Mouse (Mus musculus) heart, postnatal 0 days (tissue): ENCODE measurements around the gene Bcap29. TPM values are rescaled to one million over a fixed set of nuclear protein-coding genes. Genes with fewer than 3 reads are reported as not detected.

Experiments
- ATAC-seq: fragments of 200-750 bp; cut with Nextera tagmentation; 2 replicates; pipeline ENCODE4 v1.8.0; 2017; ENCODE audit warnings: low read depth, moderate number of reproducible peaks, moderate library complexity; ENCODE audit not compliant: insufficient read depth
- DNase-seq: peaks from one replicate; pipeline ENCODE4 v3.0.0-alpha.2; 2016; ENCODE audit warnings: low spot score
- H3K27ac ChIP-seq: fragments of 300-500 bp; sonication (generic); 2 replicates; pipeline ENCODE4 v1.5.1; 2014; ENCODE audit warnings: low read depth, mild to moderate bottlenecking
- H3K27me3 ChIP-seq: fragments of 300-500 bp; sonication (generic); 2 replicates; pipeline ENCODE4 v1.6.1; 2014; ENCODE audit warnings: low read length, mixed read lengths; ENCODE audit not compliant: control insufficient read depth, insufficient read depth
- H3K36me3 ChIP-seq: fragments of 300-500 bp; sonication (generic); replicated peaks from 2 replicates; pipeline ENCODE4 v1.6.1; 2014; ENCODE audit warnings: low read length, mixed read lengths; ENCODE audit not compliant: control insufficient read depth, insufficient read depth
- H3K4me1 ChIP-seq: fragments of 300-500 bp; sonication (generic); 2 replicates; pipeline ENCODE4 v1.6.1; 2014; ENCODE audit warnings: antibody characterized with exemption; ENCODE audit not compliant: control insufficient read depth, insufficient read depth
- H3K4me2 ChIP-seq: fragments of 300-500 bp; sonication (generic); 2 replicates; pipeline ENCODE4 v1.6.1; 2014; ENCODE audit warnings: low read depth, mild to moderate bottlenecking, low read length, moderate library complexity
- H3K4me3 ChIP-seq: fragments of 300-500 bp; sonication (generic); 2 replicates; pipeline ENCODE4 v1.5.1; 2014; ENCODE audit warnings: low read depth, low read length
- H3K9ac ChIP-seq: fragments of 300-500 bp; sonication (generic); replicated peaks from 2 replicates; pipeline ENCODE4 v1.6.1; 2014; ENCODE audit warnings: low read depth, low read length, mixed read lengths
- H3K9me3 ChIP-seq: fragments of 300-500 bp; sonication (generic); replicated peaks from 2 replicates; pipeline ENCODE4 v1.6.1; 2016; ENCODE audit warnings: low read length; ENCODE audit not compliant: control insufficient read depth
- CTCF ChIP-seq: IDR thresholded peaks from 2 replicates; pipeline ENCODE4 v1.5.1; 2016; ENCODE audit warnings: antibody characterized with exemption, control low read depth, low read depth
- EP300 ChIP-seq: IDR thresholded peaks from 2 replicates; pipeline ENCODE4 v1.6.1; 2016; ENCODE audit warnings: antibody characterized with exemption, low read depth
- WGBS: fragments of 180-500 bp; shearing (Covaris S2); extraction: QIAGEN DNeasy Blood & Tissue Kit; methylation state at CpG from one replicate; pipeline ENCODE4 v1.1.7; 2014; 5-methylcytosine and 5-hydroxymethylcytosine counted together
- polyA plus RNA-seq: library from polyadenylated mRNA; unstranded; fragments of >200 nt; fragmentation: Nextera tagmentation; extraction: Ambion mirVana; gene quantifications from 2 replicates; pipeline ENCODE4 v1.2.1, GENCODE M21; 2015
- total RNA-seq: library from RNA; depleted of rRNA; stranded (reverse); fragments of >200 nt; gene quantifications from 2 replicates; pipeline ENCODE4 v1.2.3, GENCODE M21; 2014; ENCODE audit warnings: low replicate concordance

The Bcap29 gene
- total and polyA plus RNA-seq, 2 experiments from 2014 or later = 10.4 to 52.8 TPM

DNA sequence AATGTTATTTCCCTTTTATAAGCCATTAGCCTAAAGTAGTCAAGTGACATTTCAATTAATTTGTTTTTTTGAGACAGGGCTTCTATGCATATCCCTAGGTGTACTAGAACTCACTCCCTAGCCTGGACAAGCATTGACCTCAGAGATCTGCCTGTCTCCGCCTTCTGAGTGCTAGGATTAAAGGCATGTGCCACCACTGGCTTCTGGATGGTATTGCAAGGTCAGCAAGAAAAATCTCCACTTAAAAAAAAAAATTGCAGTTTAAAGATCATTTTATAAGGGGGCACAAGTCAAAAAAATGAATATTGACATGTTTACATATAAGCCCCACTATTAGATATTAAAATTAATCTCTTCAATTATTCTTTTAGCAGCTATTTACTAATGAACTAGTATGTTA, 9.4 kb downstream of the Bcap29 start:
- no peak for ATAC-seq

DNA sequence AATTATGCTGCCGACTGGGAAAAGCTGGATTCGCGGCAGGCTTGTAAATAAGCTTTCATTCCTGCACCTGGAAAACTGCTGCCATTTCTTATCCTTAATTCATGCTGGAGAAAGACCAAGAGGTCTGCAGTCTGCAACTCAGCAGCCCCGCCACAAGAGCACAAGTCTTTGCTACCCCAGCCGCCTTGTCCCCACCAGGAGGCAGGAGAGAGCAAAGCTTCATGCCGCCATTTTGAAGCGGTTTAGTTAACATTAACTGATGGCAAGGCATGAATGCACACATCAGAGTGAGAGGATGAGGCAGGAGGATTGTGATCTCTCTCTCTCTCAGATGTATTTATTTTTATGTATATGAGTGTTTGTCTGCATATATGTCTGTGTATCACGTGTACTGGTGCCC, 14.4 kb downstream of the Bcap29 start:
- Histone ChIP-seq H3K4me2 (no peak overlapping the region), H3K9ac (no peak overlapping the region), H3K27me3 (no peaks in the 10 kb centered on the region), H3K36me3 (peaks cover 20% of the 10 kb centered on the region; the same call in 1 of the 2 replicates), H3K9me3 (0 out of 2 replicates have a peak, but pooled peaks cover 4% of the 10 kb centered on the region), H3K27ac (no peak overlapping the region), H3K4me3 (no peak overlapping the region), H3K4me1 (peaks cover 3% of the 10 kb centered on the region; the same call in 1 of the 2 replicates)
- TF ChIP-seq CTCF (no peak), EP300 (no peak)
- DNase-seq = no peak
- ATAC-seq = no peak
- 85% methylated on average over 8 of the region's 8 CpGs for WGBS

More for the DNA sequence above, 9.4 kb downstream of the Bcap29 start:
- Histone ChIP-seq H3K36me3 (peaks cover 27% of the 10 kb centered on the region), H3K27ac (no peak overlapping the region), H3K4me2 (no peak overlapping the region), H3K9me3 (no peaks in the 10 kb centered on the region), H3K27me3 (no peaks in the 10 kb centered on the region), H3K9ac (no peak overlapping the region), H3K4me3 (no peak overlapping the region), H3K4me1 (no peaks in the 10 kb centered on the region)
- WGBS = 91% methylated on average over 1 of the region's 1 CpGs
- no peak for DNase-seq
- TF ChIP-seq CTCF (no peak), EP300 (no peak)

DNA sequence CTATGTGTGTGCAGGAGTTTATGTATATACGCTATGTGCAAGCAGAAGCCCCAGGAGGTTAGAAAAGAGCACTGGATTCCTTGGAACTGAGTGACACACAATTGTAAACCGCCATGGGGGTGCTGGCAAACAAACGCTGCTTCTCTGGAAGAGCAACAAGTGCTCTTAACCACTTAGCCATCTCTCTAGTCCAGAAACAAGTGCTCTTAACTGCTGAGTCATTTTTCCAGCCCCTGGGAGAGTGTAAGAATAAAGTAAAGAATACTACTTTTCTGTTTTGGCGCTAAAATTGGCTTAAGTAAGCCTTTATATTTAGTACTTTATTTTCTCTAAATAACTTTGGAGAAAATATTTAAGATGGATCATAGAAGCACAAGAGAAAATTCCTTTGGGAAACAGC, 21.1 kb downstream of the Bcap29 start:
- 71% methylated on average over 4 of the region's 4 CpGs for WGBS
- no peak for ATAC-seq
- H3K4me2 ChIP-seq = no peak overlapping the region
- H3K36me3 ChIP-seq = peaks cover 12% of the 10 kb centered on the region; the same call in 1 of the 2 replicates
- no peak overlapping the region for H3K27ac ChIP-seq
- DNase-seq = no peak
- peaks cover 3% of the 10 kb centered on the region; the same call in 1 of the 2 replicates for H3K4me1 ChIP-seq
- no peak for TF ChIP-seq EP300
- no peak overlapping the region for H3K9ac ChIP-seq
- H3K9me3 ChIP-seq = 0 out of 2 replicates have a peak, but pooled peaks cover 4% of the 10 kb centered on the region
- H3K27me3 ChIP-seq = no peaks in the 10 kb centered on the region
- H3K4me3 ChIP-seq = no peak overlapping the region

DNA sequence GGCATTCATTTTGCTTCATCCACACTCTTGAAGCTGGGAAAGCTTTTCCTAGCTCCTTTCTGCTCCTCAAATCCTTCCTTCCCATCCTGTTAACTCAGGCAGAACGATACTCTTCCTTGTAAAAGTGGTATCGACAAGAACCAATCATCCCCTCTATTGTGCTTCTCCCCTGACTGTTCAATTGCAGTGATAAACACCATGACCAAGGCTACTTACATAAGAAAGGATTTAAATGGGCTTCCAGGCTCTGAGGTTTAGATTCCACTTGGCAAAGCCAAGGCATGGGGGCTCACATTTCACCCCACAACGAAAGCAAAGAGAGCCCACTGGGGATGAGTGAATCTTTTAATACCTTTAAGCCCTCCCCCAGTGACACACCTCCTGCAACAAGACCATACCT, 26.3 kb downstream of the Bcap29 start:
- no peak for ATAC-seq
- H3K9ac ChIP-seq = no peak overlapping the region
- H3K9me3 ChIP-seq = no peaks in the 10 kb centered on the region
- H3K36me3 ChIP-seq = peaks cover 7% of the 10 kb centered on the region; the same call in 1 of the 2 replicates
- DNase-seq = no peak
- no peaks in the 10 kb centered on the region for H3K4me1 ChIP-seq
- no peak overlapping the region for H3K4me3 ChIP-seq
- WGBS = 49% methylated on average over 3 of the region's 3 CpGs
- H3K27ac ChIP-seq = no peak overlapping the region
- no peak overlapping the region for H3K4me2 ChIP-seq
- TF ChIP-seq EP300 = no peak
- TF ChIP-seq CTCF = no peak
- H3K27me3 ChIP-seq = no peaks in the 10 kb centered on the region

DNA sequence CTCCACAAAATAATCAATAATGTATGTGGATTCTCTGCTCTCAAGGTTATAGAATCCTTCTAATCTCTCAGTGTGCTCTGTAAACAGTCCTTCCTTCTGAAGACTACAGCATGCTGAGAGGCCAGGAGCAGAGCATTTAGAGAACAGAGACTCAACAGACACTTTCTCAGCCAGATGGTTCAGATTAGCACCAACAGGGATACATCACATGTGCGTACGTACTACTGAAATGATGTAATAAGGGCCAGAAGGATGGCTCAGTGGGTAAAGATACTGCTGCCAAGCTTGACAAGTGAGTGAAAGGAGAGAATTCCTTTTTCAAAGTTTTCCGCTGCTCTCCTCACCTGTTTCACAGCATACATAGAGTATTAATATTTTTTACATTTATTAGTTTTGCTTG, 29.6 kb downstream of the Bcap29 start:
- 87% methylated on average over 3 of the region's 3 CpGs for WGBS
- Histone ChIP-seq H3K36me3 (peaks cover 3% of the 10 kb centered on the region; the same call in 1 of the 2 replicates), H3K27me3 (no peaks in the 10 kb centered on the region), H3K4me3 (no peak overlapping the region), H3K9ac (no peak overlapping the region), H3K27ac (no peak overlapping the region), H3K9me3 (no peaks in the 10 kb centered on the region), H3K4me2 (no peak overlapping the region), H3K4me1 (no peaks in the 10 kb centered on the region)
- no peak for TF ChIP-seq CTCF
- no peak for TF ChIP-seq EP300
- ATAC-seq = no peak
- no peak for DNase-seq

DNA sequence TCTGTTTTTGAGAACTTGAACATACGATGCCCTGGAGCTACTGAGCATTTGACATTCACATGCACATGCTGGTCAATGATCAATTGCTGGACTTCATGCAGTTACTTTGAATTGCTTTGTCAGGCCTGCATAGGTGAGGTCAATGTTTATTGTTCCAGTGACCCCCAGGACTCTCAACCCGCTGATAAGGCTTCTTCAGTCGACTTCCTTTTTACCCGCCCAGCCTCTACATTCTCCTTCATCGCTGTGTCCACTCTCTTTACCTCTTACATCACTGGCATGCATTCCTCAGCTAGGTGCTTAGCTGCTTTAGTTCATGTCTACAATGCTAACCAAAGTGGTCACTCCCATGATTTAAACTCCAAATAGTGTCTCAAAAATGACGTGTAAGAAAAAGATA, 30.9 kb downstream of the Bcap29 start:
- no peak for TF ChIP-seq EP300
- no peak for TF ChIP-seq CTCF
- Histone ChIP-seq H3K4me3 (no peak overlapping the region), H3K4me2 (no peak overlapping the region), H3K9me3 (no peaks in the 10 kb centered on the region), H3K4me1 (no peaks in the 10 kb centered on the region), H3K36me3 (peaks cover 8% of the 10 kb centered on the region; the same call in 1 of the 2 replicates), H3K27ac (no peak overlapping the region), H3K27me3 (no peaks in the 10 kb centered on the region), H3K9ac (no peak overlapping the region)
- WGBS = 41% methylated on average over 6 of the region's 6 CpGs
- ATAC-seq (no peak), DNase-seq (no peak)
